Mouse (Mus musculus) megakaryocyte, embryonic 14.5 days (primary cell): ENCODE results near the gene Gm21093. TPM values are rescaled to one million over a fixed set of nuclear protein-coding genes. Genes with fewer than 3 reads are reported as not detected.
"Not testable (repeated sequence)": the region's sequence is repeated elsewhere in the genome, so short reads cannot be mapped to it uniquely, and the experiment has no call there.

Experiments used
- H3K27me3 ChIP-seq: replicated peaks from 2 replicates; pipeline ENCODE3; 2012; ENCODE audit warnings: inconsistent platforms
- H3K36me3 ChIP-seq: replicated peaks from 2 replicates; pipeline ENCODE3; 2012; ENCODE audit warnings: low read length, inconsistent platforms, mixed read lengths
- H3K4me1 ChIP-seq: 2 replicates; pipeline ENCODE4 v1.6.1; 2012; ENCODE audit warnings: inconsistent platforms
- H3K4me3 ChIP-seq: replicated peaks from 2 replicates; pipeline ENCODE3; 2012; ENCODE audit warnings: moderate library complexity, mild to moderate bottlenecking, inconsistent platforms
- H3K9me3 ChIP-seq: 2 replicates; pipeline ENCODE4 v1.6.1; 2012; ENCODE audit warnings: inconsistent platforms
- polyA plus RNA-seq: library from polyadenylated mRNA; stranded (reverse); fragments of >175 nt; gene quantifications from 2 replicates; pipeline ENCODE4 v1.2.3, GENCODE M21; 2012; ENCODE audit warnings: low replicate concordance; ENCODE audit not compliant: insufficient read depth

Gene Gm21093
- polyA plus RNA-seq: not detected in 2 replicates

GRCm38 (mm10) chr4:42034626-42035025 lies at the start of gene Gm21093:
Gm21093 (minus strand) TSS chr4:42034726.
- H3K36me3 ChIP-seq, H3K4me1 ChIP-seq, H3K27me3 ChIP-seq, H3K9me3 ChIP-seq, H3K4me3 ChIP-seq: not testable (repeated sequence)

Other genes with a start within 250 kb of the Gm21093 start
- not detected in 2 replicates for gene Gm21541, start 131.1 kb downstream of the Gm21093 start, polyA plus RNA-seq
- 7.4 TPM in 1 of 2 replicates, not detected in the other for gene Gm20878, start 93.2 kb downstream of the Gm21093 start, polyA plus RNA-seq
- gene Fam205a4, start 68.7 kb downstream of the Gm21093 start, polyA plus RNA-seq: not detected in 2 replicates
- gene Gm3893, start 56.5 kb upstream of the Gm21093 start, polyA plus RNA-seq: not detected in 2 replicates
- gene Gm13304, start 80.1 kb upstream of the Gm21093 start, polyA plus RNA-seq: not detected in 2 replicates
- gene Gm13306, start 118.7 kb upstream of the Gm21093 start, polyA plus RNA-seq: not detected in 2 replicates
- 0.62 TPM in 1 of 2 replicates, not detected in the other for gene Gm13305, start 133.9 kb upstream of the Gm21093 start, polyA plus RNA-seq
- gene Gm10600, start 205.9 kb upstream of the Gm21093 start, polyA plus RNA-seq: not detected in 2 replicates
- gene Ccl21b, start 221.0 kb upstream of the Gm21093 start, polyA plus RNA-seq: not detected in 2 replicates